In the genomic region with DNA sequence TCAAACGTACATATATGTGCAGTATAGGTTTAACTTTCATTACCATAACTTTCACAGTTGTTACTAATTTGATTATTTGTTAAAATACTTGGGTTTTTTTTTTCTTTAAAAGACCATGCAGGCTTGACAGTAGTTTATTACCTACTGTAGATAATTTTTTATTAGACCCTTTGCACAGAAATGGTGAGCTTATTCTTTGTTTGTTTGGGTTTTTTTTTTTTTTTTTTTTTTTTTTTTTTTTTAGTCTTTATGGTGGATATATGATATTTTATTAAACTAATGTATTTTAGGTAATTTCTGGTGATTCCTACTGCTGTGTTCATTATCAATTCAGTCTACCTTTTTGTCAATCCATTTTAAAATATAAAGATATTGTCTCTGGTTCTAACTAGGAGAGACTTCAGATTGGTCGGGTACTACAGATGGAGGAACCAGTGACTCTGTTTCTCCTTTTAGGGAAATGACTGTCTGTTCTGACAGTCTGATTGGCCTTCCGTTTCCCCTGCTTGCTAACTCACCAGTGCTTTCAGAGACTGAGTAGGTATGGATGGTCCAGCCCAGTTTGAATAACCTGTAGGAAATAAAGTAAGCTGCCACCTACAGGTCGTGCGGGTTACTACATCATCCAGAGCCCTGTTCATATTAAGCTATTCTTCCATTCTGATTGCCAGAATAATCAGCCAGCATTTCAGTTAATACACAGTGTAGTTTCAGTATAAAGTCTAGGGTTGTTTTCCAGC, we compare ENCODE assay signal across 8 mouse cellular contexts. TPM values are rescaled to one million over a fixed set of nuclear protein-coding genes. Genes with fewer than 3 reads are reported as not detected.
A peak's percentile ranks its signal among the peaks of the same experiment; 100 is the strongest.
DNase-seq lines count a peak whose midpoint lies in the region; ATAC-seq and TF ChIP-seq lines count a peak whose summit lies in the region.

No protein-coding gene starts in this region.

- TF ChIP-seq CTCF in brain, embryonic 14.5 days (IDR thresholded peaks at IDR 0.05; ENCODE audit: borderline replicate concordance, extremely low read depth, insufficient read depth, insufficient read length) = peak; percentile 66; the same call in 1 of the 2 replicates
- TF ChIP-seq CTCF in midbrain, postnatal 0 days (IDR thresholded peaks at IDR 0.05) = peak; percentile 88

- H3K4me1 ChIP-seq in heart, embryonic 11.5 days (ENCODE audit: control insufficient read depth, insufficient read depth, low read length) = no peaks in the 10 kb centered on the region
- H3K4me1 ChIP-seq in kidney, embryonic 15.5 days = peaks cover 15% of the 10 kb centered on the region
- peaks cover 13% of the 10 kb centered on the region for H3K4me1 ChIP-seq in limb, embryonic 15.5 days
- no peaks in the 10 kb centered on the region for H3K4me1 ChIP-seq in midbrain, postnatal 0 days (ENCODE audit: insufficient read depth, low read length)

- H3K36me3 ChIP-seq in heart, embryonic 11.5 days (ENCODE audit: control insufficient read depth, insufficient read depth, low read length) = peaks cover 14% of the 10 kb centered on the region; the same call in 1 of the 2 replicates
- peaks cover 39% of the 10 kb centered on the region for H3K36me3 ChIP-seq in kidney, embryonic 15.5 days
- H3K36me3 ChIP-seq in limb, embryonic 15.5 days = peaks cover 30% of the 10 kb centered on the region
- H3K36me3 ChIP-seq in midbrain, postnatal 0 days (ENCODE audit: insufficient read depth, low read length) = peaks cover 18% of the 10 kb centered on the region

- H3K9ac ChIP-seq in heart, embryonic 11.5 days (ENCODE audit: low read depth, low read length) = no peak overlapping the region
- H3K9ac ChIP-seq in kidney, embryonic 15.5 days = no peak overlapping the region
- H3K9ac ChIP-seq in limb, embryonic 15.5 days = no peak overlapping the region
- H3K9ac ChIP-seq in midbrain, postnatal 0 days (replicated peaks; ENCODE audit: low read length, poor library complexity, severe bottlenecking) = peak overlapping the region; percentile 94; the same call in 1 of the 2 replicates

- H3K27ac ChIP-seq in heart, embryonic 11.5 days (ENCODE audit: low read depth, low read length) = no peak overlapping the region
- 0 out of 2 replicates have a peak overlapping the region, but pooled peaks have one; percentile 34 for H3K27ac ChIP-seq in kidney, embryonic 15.5 days
- no peak overlapping the region for H3K27ac ChIP-seq in limb, embryonic 15.5 days
- no peak overlapping the region for H3K27ac ChIP-seq in midbrain, postnatal 0 days (ENCODE audit: low read depth, low read length)

- 8% methylated on average over 5 of the region's 5 CpGs for WGBS in heart, embryonic 11.5 days (ENCODE audit: insufficient replicate concordance)
- WGBS in kidney, embryonic 15.5 days = 8% methylated on average over 5 of the region's 5 CpGs
- WGBS in limb, embryonic 15.5 days = 9% methylated on average over 5 of the region's 5 CpGs
- WGBS in midbrain, postnatal 0 days = 3% methylated on average over 5 of the region's 5 CpGs

- peaks cover 7% of the 10 kb centered on the region; the same call in 1 of the 2 replicates for H3K27me3 ChIP-seq in heart, embryonic 11.5 days (ENCODE audit: control insufficient read depth, insufficient read depth, low read length)
- H3K27me3 ChIP-seq in kidney, embryonic 15.5 days = peaks cover 24% of the 10 kb centered on the region
- no peaks in the 10 kb centered on the region; the same call in 1 of the 2 replicates for H3K27me3 ChIP-seq in limb, embryonic 15.5 days
- H3K27me3 ChIP-seq in midbrain, postnatal 0 days (ENCODE audit: insufficient read depth, low read length) = no peaks in the 10 kb centered on the region

- no peaks in the 10 kb centered on the region for H3K9me3 ChIP-seq in heart, embryonic 11.5 days (replicated peaks; ENCODE audit: control insufficient read depth, low read length)
- no peaks in the 10 kb centered on the region for H3K9me3 ChIP-seq in kidney, embryonic 15.5 days (replicated peaks)
- H3K9me3 ChIP-seq in limb, embryonic 15.5 days = no peaks in the 10 kb centered on the region
- H3K9me3 ChIP-seq in midbrain, postnatal 0 days (ENCODE audit: low read length) = no peaks in the 10 kb centered on the region

- peak overlapping the region; percentile 93 for H3K4me3 ChIP-seq in heart, embryonic 11.5 days (ENCODE audit: low read depth, low read length)
- H3K4me3 ChIP-seq in kidney, embryonic 15.5 days (replicated peaks) = peak overlapping the region; percentile 94
- peak overlapping the region; percentile 99 for H3K4me3 ChIP-seq in limb, embryonic 15.5 days
- peak overlapping the region; percentile 98 for H3K4me3 ChIP-seq in midbrain, postnatal 0 days (ENCODE audit: low read depth, low read length)

- no peak for TF ChIP-seq POLR2A in brain, embryonic 14.5 days (IDR thresholded peaks at IDR 0.05; ENCODE audit: borderline replicate concordance, extremely low read depth, insufficient read depth, insufficient read length, poor library complexity, severe bottlenecking)

- peak overlapping the region; percentile 69 for H3K4me2 ChIP-seq in heart, embryonic 11.5 days
- peak overlapping the region; percentile 93 for H3K4me2 ChIP-seq in kidney, embryonic 15.5 days
- peak overlapping the region; percentile 97 for H3K4me2 ChIP-seq in limb, embryonic 15.5 days
- H3K4me2 ChIP-seq in midbrain, postnatal 0 days (ENCODE audit: low read depth, low read length, poor library complexity, severe bottlenecking) = peak overlapping the region; percentile 66

- peak; percentile 89 for DNase-seq in CD4-positive helper T cell, adult 2 months (ENCODE audit: low read depth, low spot score)
- peak; percentile 94 for DNase-seq in brain, embryonic 14.5 days (ENCODE audit: low read depth)
- DNase-seq in midbrain, postnatal 0 days (ENCODE audit: low spot score) = peak; percentile 96
- DNase-seq in spleen, postnatal 36 days (ENCODE audit: low spot score in 2 of 2) = peak; percentile 83 to 91

- peak; percentile 69 for ATAC-seq in erythroid progenitor cell, adult 5-6 weeks (replicated peaks; ENCODE audit: low FRiP score, poor library complexity, severe bottlenecking)
- ATAC-seq in heart, embryonic 11.5 days (replicated peaks; ENCODE audit: insufficient number of reproducible peaks, low FRiP score, low TSS enrichment) = peak; percentile 56; the same call in 1 of the 2 replicates
- peak; percentile 27; the same call in 1 of the 2 replicates for ATAC-seq in kidney, embryonic 15.5 days (replicated peaks; ENCODE audit: low FRiP score)
- no peak for ATAC-seq in limb, embryonic 15.5 days (ENCODE audit: insufficient number of reproducible peaks, low FRiP score, low TSS enrichment, low read depth)
- ATAC-seq in midbrain, postnatal 0 days (ENCODE audit: low FRiP score) = peak; percentile 21; the same call in 1 of the 2 replicates

RNA-seq across cellular contexts. Expression of a gene that starts 1.6 kb away (rescaled TPM):
- 166 and 187 TPM in 2 replicates for polyA plus RNA-seq in brain, embryonic 14.5 days (2012; rRNA removed)
- total RNA-seq in erythroid progenitor cell, adult 5-6 weeks (2015; ENCODE audit: low replicate concordance) = 179 and 205 TPM in 2 replicates
- total RNA-seq in erythroid progenitor cell, adult 5-6 weeks (2017; ENCODE audit: low replicate concordance) = 67.3 and 71.2 TPM in 2 replicates
- polyA plus RNA-seq in heart, embryonic 11.5 days (2014; fragmentation: Nextera tagmentation; extraction: Ambion mirVana) = 257 and 268 TPM in 2 replicates
- polyA plus RNA-seq in kidney, embryonic 15.5 days (2015; fragmentation: Nextera tagmentation; extraction: Ambion mirVana) = 228 and 235 TPM in 2 replicates
- 271 and 274 TPM in 2 replicates for polyA plus RNA-seq in limb, embryonic 15.5 days (2015; fragmentation: Nextera tagmentation; extraction: Ambion mirVana)
- total RNA-seq in midbrain, postnatal 0 days (2014; rRNA removed) = 168 and 207 TPM in 2 replicates
- polyA plus RNA-seq in midbrain, postnatal 0 days (2015; fragmentation: Nextera tagmentation; extraction: Ambion mirVana) = 384 and 410 TPM in 2 replicates

RNA-seq across cellular contexts. Expression of a gene that starts 1.8 kb away (rescaled TPM):
- polyA plus RNA-seq in brain, embryonic 14.5 days (2012; rRNA removed) = 11.5 and 14.1 TPM in 2 replicates
- total RNA-seq in erythroid progenitor cell, adult 5-6 weeks (2015; ENCODE audit: low replicate concordance) = 5.0 and 8.4 TPM in 2 replicates
- 30.9 and 32.8 TPM in 2 replicates for total RNA-seq in erythroid progenitor cell, adult 5-6 weeks (2017; ENCODE audit: low replicate concordance)
- 61.0 and 68.7 TPM in 2 replicates for polyA plus RNA-seq in heart, embryonic 11.5 days (2014; fragmentation: Nextera tagmentation; extraction: Ambion mirVana)
- polyA plus RNA-seq in kidney, embryonic 15.5 days (2015; fragmentation: Nextera tagmentation; extraction: Ambion mirVana) = 60.6 and 63.6 TPM in 2 replicates
- polyA plus RNA-seq in limb, embryonic 15.5 days (2015; fragmentation: Nextera tagmentation; extraction: Ambion mirVana) = 42.8 and 46.6 TPM in 2 replicates
- total RNA-seq in midbrain, postnatal 0 days (2014; rRNA removed) = 14.3 and 16.9 TPM in 2 replicates
- polyA plus RNA-seq in midbrain, postnatal 0 days (2015; fragmentation: Nextera tagmentation; extraction: Ambion mirVana) = 13.8 and 16.2 TPM in 2 replicates

RNA-seq across cellular contexts. Expression of a gene that starts 17.6 kb away (rescaled TPM):
- not detected in 2 replicates for polyA plus RNA-seq in brain, embryonic 14.5 days (2012; rRNA removed)
- not detected in 2 replicates for total RNA-seq in erythroid progenitor cell, adult 5-6 weeks (2015; ENCODE audit: low replicate concordance)
- total RNA-seq in erythroid progenitor cell, adult 5-6 weeks (2017; ENCODE audit: low replicate concordance) = not detected in 2 replicates
- not detected in 2 replicates for polyA plus RNA-seq in heart, embryonic 11.5 days (2014; fragmentation: Nextera tagmentation; extraction: Ambion mirVana)
- not detected in 2 replicates for polyA plus RNA-seq in kidney, embryonic 15.5 days (2015; fragmentation: Nextera tagmentation; extraction: Ambion mirVana)
- not detected in 2 replicates for polyA plus RNA-seq in limb, embryonic 15.5 days (2015; fragmentation: Nextera tagmentation; extraction: Ambion mirVana)
- not detected in 2 replicates for total RNA-seq in midbrain, postnatal 0 days (2014; rRNA removed)
- polyA plus RNA-seq in midbrain, postnatal 0 days (2015; fragmentation: Nextera tagmentation; extraction: Ambion mirVana) = not detected in 2 replicates

RNA-seq across cellular contexts. Expression of a gene that starts 32.1 kb away (rescaled TPM):
- polyA plus RNA-seq in brain, embryonic 14.5 days (2012; rRNA removed) = 2.3 and 2.6 TPM in 2 replicates
- 28.9 and 35.3 TPM in 2 replicates for total RNA-seq in erythroid progenitor cell, adult 5-6 weeks (2015; ENCODE audit: low replicate concordance)
- 21.6 and 26.7 TPM in 2 replicates for total RNA-seq in erythroid progenitor cell, adult 5-6 weeks (2017; ENCODE audit: low replicate concordance)
- 3.7 and 4.7 TPM in 2 replicates for polyA plus RNA-seq in heart, embryonic 11.5 days (2014; fragmentation: Nextera tagmentation; extraction: Ambion mirVana)
- 7.8 and 9.0 TPM in 2 replicates for polyA plus RNA-seq in kidney, embryonic 15.5 days (2015; fragmentation: Nextera tagmentation; extraction: Ambion mirVana)
- 6.3 and 6.6 TPM in 2 replicates for polyA plus RNA-seq in limb, embryonic 15.5 days (2015; fragmentation: Nextera tagmentation; extraction: Ambion mirVana)
- total RNA-seq in midbrain, postnatal 0 days (2014; rRNA removed) = 1.2 and 1.6 TPM in 2 replicates
- polyA plus RNA-seq in midbrain, postnatal 0 days (2015; fragmentation: Nextera tagmentation; extraction: Ambion mirVana) = 1.8 and 1.9 TPM in 2 replicates
